Mouse (Mus musculus) neural tube, embryonic 11.5 days (tissue): ENCODE results near the gene Mturn. TPM values are rescaled to one million over a fixed set of nuclear protein-coding genes. Genes with fewer than 3 reads are reported as not detected.

Source experiments
- polyA plus RNA-seq: library from polyadenylated mRNA; unstranded; fragments of >200 nt; fragmentation: Nextera tagmentation; extraction: Ambion mirVana; gene quantifications from 2 replicates; pipeline ENCODE4 v1.2.1, GENCODE M21; 2014

Gene Mturn
- polyA plus RNA-seq, 1 experiment from 2014 or later, result 35.8 TPM

Other genes starting within 250 kb of the Mturn start
- gene Scrn1, start 115.1 kb upstream of the Mturn start, polyA plus RNA-seq, result 59.2 and 66.7 TPM in 2 replicates
- 21.4 and 22.0 TPM in 2 replicates for gene Plekha8, start 86.5 kb upstream of the Mturn start, polyA plus RNA-seq
- 20.7 and 21.5 TPM in 2 replicates for gene Fkbp14, start 84.3 kb upstream of the Mturn start, polyA plus RNA-seq
- 2.5 and 3.3 TPM in 2 replicates for gene Znrf2, start 135.3 kb downstream of the Mturn start, polyA plus RNA-seq